Mouse (Mus musculus): ENCODE measurements around the gene Zfp598. TPM values are rescaled to one million over a fixed set of nuclear protein-coding genes. Genes with fewer than 3 reads are reported as not detected.

Gene Zfp598
- polyA plus RNA-seq, 1 experiment from 2014 or later, result 13.5 TPM

- H3K4me3 ChIP-seq (ENCODE audit: low read depth, low read length), result no peak overlapping the region
- peaks cover 3% of the 10 kb centered on the region; the same call in 1 of the 2 replicates for H3K27me3 ChIP-seq (replicated peaks; ENCODE audit: control insufficient read depth, insufficient read depth, low read length)
- no peak for ATAC-seq
- no peaks in the 10 kb centered on the region for H3K9me3 ChIP-seq (ENCODE audit: control insufficient read depth)
- 69% methylated on average over 6 of the region's 6 CpGs for WGBS
- no peak overlapping the region for H3K9ac ChIP-seq (ENCODE audit: low read depth, low read length)
- no peak for TF ChIP-seq CTCF (IDR thresholded peaks at IDR 0.05; ENCODE audit: low read depth)
- H3K36me3 ChIP-seq (ENCODE audit: control insufficient read depth, insufficient read depth), result no peaks in the 10 kb centered on the region
- H3K27ac ChIP-seq (ENCODE audit: low read depth, low read length), result no peak overlapping the region
- H3K4me1 ChIP-seq (replicated peaks; ENCODE audit: control insufficient read depth, insufficient read depth, low read length), result no peaks in the 10 kb centered on the region
- no peak overlapping the region for H3K4me2 ChIP-seq (replicated peaks; ENCODE audit: low read depth)
Measured at GRCm38 (mm10) chr17:24729067-24729466, 59.6 kb downstream of the Zfp598 start.

DNA sequence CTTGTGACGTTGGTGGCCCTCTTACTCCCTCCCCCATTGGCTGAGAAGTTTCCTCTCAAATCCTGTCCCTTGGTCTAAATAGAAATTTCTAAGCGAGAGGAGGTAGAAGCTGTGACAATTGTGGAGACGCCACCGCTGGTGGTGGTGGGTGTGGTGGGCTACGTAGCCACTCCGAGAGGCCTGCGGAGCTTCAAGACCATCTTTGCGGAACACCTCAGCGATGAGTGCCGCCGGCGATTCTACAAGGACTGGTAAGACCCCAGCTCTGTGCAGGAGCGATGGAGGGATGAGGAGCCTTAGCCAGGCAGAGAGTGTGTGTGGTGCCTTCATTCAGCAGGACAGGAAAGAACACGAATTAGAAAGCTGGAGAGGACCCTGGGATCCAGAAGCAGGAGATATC is 61.3 kb downstream of the Zfp598 start:
- no peaks in the 10 kb centered on the region for H3K9me3 ChIP-seq (ENCODE audit: control insufficient read depth)
- TF ChIP-seq CTCF (IDR thresholded peaks at IDR 0.05; ENCODE audit: low read depth), result no peak
- no peaks in the 10 kb centered on the region for H3K4me1 ChIP-seq (replicated peaks; ENCODE audit: control insufficient read depth, insufficient read depth, low read length)
- no peak overlapping the region for H3K27ac ChIP-seq (ENCODE audit: low read depth, low read length)
- WGBS, result 83% methylated on average over 14 of the region's 14 CpGs
- H3K9ac ChIP-seq (ENCODE audit: low read depth, low read length), result no peak overlapping the region
- H3K4me2 ChIP-seq (replicated peaks; ENCODE audit: low read depth), result no peak overlapping the region
- H3K27me3 ChIP-seq (replicated peaks; ENCODE audit: control insufficient read depth, insufficient read depth, low read length), result peaks cover 3% of the 10 kb centered on the region; the same call in 1 of the 2 replicates
- H3K36me3 ChIP-seq (ENCODE audit: control insufficient read depth, insufficient read depth), result no peaks in the 10 kb centered on the region
- ATAC-seq, result no peak
- no peak overlapping the region for H3K4me3 ChIP-seq (ENCODE audit: low read depth, low read length)

Other genes starting within 250 kb of the Zfp598 start
- 96.4 and 106 TPM in 2 replicates for gene Eci1, start 243.0 kb upstream of the Zfp598 start, polyA plus RNA-seq (2015; fragmentation: Nextera tagmentation; extraction: Ambion mirVana)
- gene Dnase1l2, start 226.6 kb upstream of the Zfp598 start, polyA plus RNA-seq (2015; fragmentation: Nextera tagmentation; extraction: Ambion mirVana), result 0.73 and 0.80 TPM in 2 replicates
- gene E4f1, start 199.4 kb upstream of the Zfp598 start, polyA plus RNA-seq (2015; fragmentation: Nextera tagmentation; extraction: Ambion mirVana), result 5.0 and 5.2 TPM in 2 replicates
- gene Pgp, start 199.3 kb upstream of the Zfp598 start, polyA plus RNA-seq (2015; fragmentation: Nextera tagmentation; extraction: Ambion mirVana), result 64.5 and 69.4 TPM in 2 replicates
- gene Bricd5, start 195.8 kb upstream of the Zfp598 start, polyA plus RNA-seq (2015; fragmentation: Nextera tagmentation; extraction: Ambion mirVana), result not detected in 2 replicates
- gene Mlst8, start 190.6 kb upstream of the Zfp598 start, polyA plus RNA-seq (2015; fragmentation: Nextera tagmentation; extraction: Ambion mirVana), result 11.9 and 12.9 TPM in 2 replicates
- gene Caskin1, start 181.1 kb upstream of the Zfp598 start, polyA plus RNA-seq (2015; fragmentation: Nextera tagmentation; extraction: Ambion mirVana), result 0.69 and 0.78 TPM in 2 replicates
- 39.7 and 41.2 TPM in 2 replicates for gene Traf7, start 141.7 kb upstream of the Zfp598 start, polyA plus RNA-seq (2015; fragmentation: Nextera tagmentation; extraction: Ambion mirVana)
- 0.31 and 0.63 TPM in 2 replicates for gene Rab26, start 135.5 kb upstream of the Zfp598 start, polyA plus RNA-seq (2015; fragmentation: Nextera tagmentation; extraction: Ambion mirVana)
- 5.4 and 8.3 TPM in 2 replicates for gene Pkd1, start 119.9 kb upstream of the Zfp598 start, polyA plus RNA-seq (2015; fragmentation: Nextera tagmentation; extraction: Ambion mirVana)
- gene Tsc2, start 37.1 kb upstream of the Zfp598 start, polyA plus RNA-seq (2015; fragmentation: Nextera tagmentation; extraction: Ambion mirVana), result 24.7 and 25.8 TPM in 2 replicates
- gene Nthl1, start 37.0 kb upstream of the Zfp598 start, polyA plus RNA-seq (2015; fragmentation: Nextera tagmentation; extraction: Ambion mirVana), result 5.0 and 5.5 TPM in 2 replicates
- 26.5 and 30.1 TPM in 2 replicates for gene Slc9a3r2, start 19.4 kb upstream of the Zfp598 start, polyA plus RNA-seq (2015; fragmentation: Nextera tagmentation; extraction: Ambion mirVana)
- 0.20 TPM in 1 of 2 replicates, not detected in the other for gene Npw, start 11.2 kb upstream of the Zfp598 start, polyA plus RNA-seq (2015; fragmentation: Nextera tagmentation; extraction: Ambion mirVana)
- 6.0 and 6.2 TPM in 2 replicates for gene Syngr3, start 20.3 kb downstream of the Zfp598 start, polyA plus RNA-seq (2015; fragmentation: Nextera tagmentation; extraction: Ambion mirVana)
- 42.0 and 42.2 TPM in 2 replicates for gene Gfer, start 26.5 kb downstream of the Zfp598 start, polyA plus RNA-seq (2015; fragmentation: Nextera tagmentation; extraction: Ambion mirVana)
- 32.4 and 38.0 TPM in 2 replicates for gene Noxo1, start 26.5 kb downstream of the Zfp598 start, polyA plus RNA-seq (2015; fragmentation: Nextera tagmentation; extraction: Ambion mirVana)
- 23.8 and 25.2 TPM in 2 replicates for gene Tbl3, start 38.0 kb downstream of the Zfp598 start, polyA plus RNA-seq (2015; fragmentation: Nextera tagmentation; extraction: Ambion mirVana)
- gene Rnf151, start 48.4 kb downstream of the Zfp598 start, polyA plus RNA-seq (2015; fragmentation: Nextera tagmentation; extraction: Ambion mirVana), result not detected in 2 replicates
- 757 and 776 TPM in 2 replicates for gene Rps2, start 48.4 kb downstream of the Zfp598 start, polyA plus RNA-seq (2015; fragmentation: Nextera tagmentation; extraction: Ambion mirVana)
- gene Ndufb10, start 54.8 kb downstream of the Zfp598 start, polyA plus RNA-seq (2015; fragmentation: Nextera tagmentation; extraction: Ambion mirVana), result 406 and 413 TPM in 2 replicates
- gene Rpl3l, start 58.1 kb downstream of the Zfp598 start, polyA plus RNA-seq (2015; fragmentation: Nextera tagmentation; extraction: Ambion mirVana), result 0.27 TPM in 1 of 2 replicates, not detected in the other
- gene Msrb1, start 67.0 kb downstream of the Zfp598 start, polyA plus RNA-seq (2015; fragmentation: Nextera tagmentation; extraction: Ambion mirVana), result 47.4 and 47.8 TPM in 2 replicates
- 0.25 and 0.47 TPM in 2 replicates for gene Hs3st6, start 83.3 kb downstream of the Zfp598 start, polyA plus RNA-seq (2015; fragmentation: Nextera tagmentation; extraction: Ambion mirVana)
- gene Meiob, start 134.6 kb downstream of the Zfp598 start, polyA plus RNA-seq (2015; fragmentation: Nextera tagmentation; extraction: Ambion mirVana), result 0.08 and 0.10 TPM in 2 replicates
- gene Hagh, start 170.5 kb downstream of the Zfp598 start, polyA plus RNA-seq (2015; fragmentation: Nextera tagmentation; extraction: Ambion mirVana), result 104 and 105 TPM in 2 replicates
- gene Fahd1, start 180.7 kb downstream of the Zfp598 start, polyA plus RNA-seq (2015; fragmentation: Nextera tagmentation; extraction: Ambion mirVana), result 165 and 195 TPM in 2 replicates
- gene Igfals, start 196.3 kb downstream of the Zfp598 start, polyA plus RNA-seq (2015; fragmentation: Nextera tagmentation; extraction: Ambion mirVana), result 17.2 and 18.3 TPM in 2 replicates
- 48.0 and 53.5 TPM in 2 replicates for gene Nubp2, start 216.7 kb downstream of the Zfp598 start, polyA plus RNA-seq (2015; fragmentation: Nextera tagmentation; extraction: Ambion mirVana)
- gene Spsb3, start 217.0 kb downstream of the Zfp598 start, polyA plus RNA-seq (2015; fragmentation: Nextera tagmentation; extraction: Ambion mirVana), result 42.3 and 43.4 TPM in 2 replicates
- gene Eme2, start 225.4 kb downstream of the Zfp598 start, polyA plus RNA-seq (2015; fragmentation: Nextera tagmentation; extraction: Ambion mirVana), result 16.7 and 18.5 TPM in 2 replicates
- gene Mrps34, start 225.4 kb downstream of the Zfp598 start, polyA plus RNA-seq (2015; fragmentation: Nextera tagmentation; extraction: Ambion mirVana), result 132 and 141 TPM in 2 replicates
- gene Nme3, start 226.8 kb downstream of the Zfp598 start, polyA plus RNA-seq (2015; fragmentation: Nextera tagmentation; extraction: Ambion mirVana), result 47.4 and 54.4 TPM in 2 replicates

All from intestine, postnatal 0 days (tissue).